Comparison of ENCODE assay signal across 12 mouse cellular contexts in the genomic region with DNA sequence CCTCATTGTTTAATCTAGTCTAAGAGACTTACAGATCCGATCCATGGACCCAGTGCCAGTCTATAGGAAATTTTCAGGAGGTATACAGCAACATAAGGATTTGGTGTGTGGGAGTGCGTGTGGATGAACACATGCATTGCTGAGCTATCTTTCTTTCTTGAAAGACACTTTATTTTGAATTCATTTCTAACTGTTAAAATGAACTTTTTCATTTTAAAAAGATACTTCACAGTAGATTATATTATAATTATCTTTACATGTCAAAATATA.
"Had no signal": no experiment of that assay in that cellular context is flagged by ENCODE, and none has a peak within 500 bp of the region (broad histone marks: within the 10 kb centered on the region; RNA-seq: fewer than 3 reads in every experiment).

No protein-coding gene starts in this region.

- H3K4me1 ChIP-seq: intestine, embryonic 15.5 days; limb, embryonic 12.5 days; midbrain, embryonic 12.5 days; stomach, embryonic 15.5 days had no signal

- H3K4me2 ChIP-seq: intestine, embryonic 15.5 days; limb, embryonic 12.5 days; midbrain, embryonic 12.5 days; stomach, embryonic 15.5 days had no signal

- H3K4me3 ChIP-seq: intestine, embryonic 15.5 days; limb, embryonic 12.5 days; midbrain, embryonic 12.5 days; stomach, embryonic 15.5 days had no signal

- H3K9ac ChIP-seq: intestine, embryonic 15.5 days; limb, embryonic 12.5 days; liver, embryonic 14.5 days; midbrain, embryonic 12.5 days; stomach, embryonic 15.5 days had no signal

- H3K9me3 ChIP-seq: intestine, embryonic 15.5 days; limb, embryonic 12.5 days; midbrain, embryonic 12.5 days; stomach, embryonic 15.5 days had no signal

- ATAC-seq: intestine, embryonic 15.5 days; midbrain, embryonic 16.5 days had no signal

- H3K27me3 ChIP-seq: intestine, embryonic 15.5 days; limb, embryonic 12.5 days; midbrain, embryonic 12.5 days; stomach, embryonic 15.5 days had no signal

- H3K27ac ChIP-seq: intestine, embryonic 15.5 days; limb, embryonic 12.5 days; liver, embryonic 14.5 days; midbrain, embryonic 12.5 days; stomach, embryonic 15.5 days had no signal

- DNase-seq: kidney, adult 18-20 months; kidney, postnatal 10 days; kidney, postnatal 4 days; liver; lung, adult 18-20 months; thymus, postnatal 4 days had no signal
